Mouse (Mus musculus) liver, postnatal 0 days (tissue): ENCODE measurements around the gene Sos1. TPM values are rescaled to one million over a fixed set of nuclear protein-coding genes. Genes with fewer than 3 reads are reported as not detected.
A peak's percentile ranks its signal among the peaks of the same experiment; 100 is the strongest.

Source experiments
- ATAC-seq: fragments of 200-750 bp; cut with Nextera tagmentation; 2 replicates; pipeline ENCODE4 v1.8.0; 2017; ENCODE audit warnings: mild to moderate bottlenecking, moderate library complexity
- DNase-seq: peaks from one replicate; pipeline ENCODE4 v3.0.0-alpha.2; 2016
- H3K27ac ChIP-seq: fragments of 300-500 bp; sonication (generic); 2 replicates; pipeline ENCODE4 v1.5.1; 2014; ENCODE audit warnings: antibody characterized with exemption, moderate library complexity, mild to moderate bottlenecking, low read depth
- H3K27me3 ChIP-seq: fragments of 300-500 bp; sonication (generic); 2 replicates; pipeline ENCODE4 v1.6.1; 2014; ENCODE audit warnings: low read length, control low read depth, mixed read lengths; ENCODE audit not compliant: insufficient read depth
- H3K36me3 ChIP-seq: fragments of 300-500 bp; sonication (generic); replicated peaks from 2 replicates; pipeline ENCODE4 v1.6.1; 2014; ENCODE audit warnings: mild to moderate bottlenecking, control low read depth, low read length, moderate library complexity, mixed read lengths; ENCODE audit not compliant: insufficient read depth
- H3K4me1 ChIP-seq: fragments of 300-500 bp; sonication (generic); 2 replicates; pipeline ENCODE4 v1.6.1; 2014; ENCODE audit warnings: antibody characterized with exemption, mild to moderate bottlenecking, control low read depth; ENCODE audit not compliant: insufficient read depth
- H3K4me2 ChIP-seq: fragments of 300-500 bp; sonication (generic); 2 replicates; pipeline ENCODE4 v1.6.1; 2014; ENCODE audit warnings: low read depth, mild to moderate bottlenecking, low read length, moderate library complexity, mixed read lengths
- H3K4me3 ChIP-seq: fragments of 300-500 bp; sonication (generic); 2 replicates; pipeline ENCODE4 v1.5.1; 2014; ENCODE audit warnings: low read depth, low read length
- H3K9ac ChIP-seq: fragments of 300-500 bp; sonication (generic); replicated peaks from 2 replicates; pipeline ENCODE4 v1.6.1; 2014; ENCODE audit warnings: mild to moderate bottlenecking, moderate library complexity
- H3K9me3 ChIP-seq: fragments of 300-500 bp; sonication (generic); 2 replicates; pipeline ENCODE4 v1.6.1; 2016; ENCODE audit warnings: mild to moderate bottlenecking, control low read depth, low read length, mixed read lengths
- CTCF ChIP-seq: sonication (generic); IDR thresholded peaks from 2 replicates; pipeline ENCODE4 v1.5.1; 2016; ENCODE audit warnings: antibody characterized with exemption, low read depth
- EP300 ChIP-seq: IDR thresholded peaks from 2 replicates; pipeline ENCODE4 v1.6.1; 2016; ENCODE audit warnings: antibody characterized with exemption, low read depth, mild to moderate bottlenecking
- WGBS: fragments of 180-500 bp; shearing (Covaris S2); extraction: QIAGEN DNeasy Blood & Tissue Kit; methylation state at CpG from one replicate; pipeline ENCODE4 v1.1.7; 2014; ENCODE audit not compliant: insufficient replicate concordance; 5-methylcytosine and 5-hydroxymethylcytosine counted together
- polyA plus RNA-seq: library from polyadenylated mRNA; unstranded; fragments of >200 nt; fragmentation: Nextera tagmentation; extraction: Ambion mirVana; gene quantifications from 2 replicates; pipeline ENCODE4 v1.2.1, GENCODE M21; 2015

Gene Sos1
- polyA plus RNA-seq, 1 experiment from 2014 or later = 1.4 TPM

- Histone ChIP-seq H3K36me3 (no peaks in the 10 kb centered on the region), H3K9me3 (no peaks in the 10 kb centered on the region), H3K4me2 (no peak overlapping the region), H3K9ac (no peak overlapping the region), H3K27ac (no peak overlapping the region), H3K4me1 (peaks cover 4% of the 10 kb centered on the region), H3K4me3 (no peak overlapping the region), H3K27me3 (no peaks in the 10 kb centered on the region)
- ATAC-seq (no peak), DNase-seq (no peak)
- WGBS = 77% methylated on average over 6 of the region's 6 CpGs
- TF ChIP-seq EP300 (no peak), CTCF (no peak)
Observed at GRCm38 (mm10) chr17:80505766-80506165, 25.5 kb upstream of the Sos1 start.

- Histone ChIP-seq H3K4me2 (no peak overlapping the region), H3K27me3 (no peaks in the 10 kb centered on the region), H3K9me3 (no peaks in the 10 kb centered on the region), H3K4me3 (no peak overlapping the region), H3K4me1 (peaks cover 4% of the 10 kb centered on the region), H3K27ac (no peak overlapping the region), H3K9ac (no peak overlapping the region), H3K36me3 (no peaks in the 10 kb centered on the region)
- 70% methylated on average over 4 of the region's 4 CpGs for WGBS
- ATAC-seq (no peak), DNase-seq (no peak)
- TF ChIP-seq CTCF = no peak
- no peak for TF ChIP-seq EP300
Observed at GRCm38 (mm10) chr17:80505342-80505741, 25.1 kb upstream of the Sos1 start.

DNA sequence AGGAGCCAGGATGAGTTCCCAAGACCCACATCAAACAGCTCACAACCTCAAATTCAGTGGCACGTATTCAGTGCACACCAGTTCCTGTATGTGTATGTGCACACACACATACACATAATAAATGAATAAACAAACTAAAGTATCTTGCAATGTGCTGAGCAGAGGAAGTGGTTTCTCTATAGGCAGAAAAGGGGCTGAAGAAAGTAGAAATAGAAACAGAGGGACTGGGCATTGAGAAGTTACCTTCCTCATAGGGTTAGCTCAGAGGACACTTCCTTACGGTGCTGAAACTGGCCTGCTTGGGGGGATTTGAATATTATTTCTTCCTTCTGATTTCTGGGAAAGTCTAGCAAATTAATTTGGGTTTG, 21.5 kb upstream of the Sos1 start:
- 32% methylated on average over 2 of the region's 2 CpGs for WGBS
- TF ChIP-seq EP300 (no peak), CTCF (no peak)
- H3K4me2 ChIP-seq = no peak overlapping the region
- no peaks in the 10 kb centered on the region for H3K36me3 ChIP-seq
- peaks cover 4% of the 10 kb centered on the region for H3K4me1 ChIP-seq
- no peak for DNase-seq
- ATAC-seq = no peak
- no peaks in the 10 kb centered on the region for H3K27me3 ChIP-seq
- no peak overlapping the region for H3K4me3 ChIP-seq
- peak overlapping the region; percentile 20; the same call in 1 of the 2 replicates for H3K27ac ChIP-seq
- H3K9me3 ChIP-seq = no peaks in the 10 kb centered on the region
- no peak overlapping the region for H3K9ac ChIP-seq

DNA sequence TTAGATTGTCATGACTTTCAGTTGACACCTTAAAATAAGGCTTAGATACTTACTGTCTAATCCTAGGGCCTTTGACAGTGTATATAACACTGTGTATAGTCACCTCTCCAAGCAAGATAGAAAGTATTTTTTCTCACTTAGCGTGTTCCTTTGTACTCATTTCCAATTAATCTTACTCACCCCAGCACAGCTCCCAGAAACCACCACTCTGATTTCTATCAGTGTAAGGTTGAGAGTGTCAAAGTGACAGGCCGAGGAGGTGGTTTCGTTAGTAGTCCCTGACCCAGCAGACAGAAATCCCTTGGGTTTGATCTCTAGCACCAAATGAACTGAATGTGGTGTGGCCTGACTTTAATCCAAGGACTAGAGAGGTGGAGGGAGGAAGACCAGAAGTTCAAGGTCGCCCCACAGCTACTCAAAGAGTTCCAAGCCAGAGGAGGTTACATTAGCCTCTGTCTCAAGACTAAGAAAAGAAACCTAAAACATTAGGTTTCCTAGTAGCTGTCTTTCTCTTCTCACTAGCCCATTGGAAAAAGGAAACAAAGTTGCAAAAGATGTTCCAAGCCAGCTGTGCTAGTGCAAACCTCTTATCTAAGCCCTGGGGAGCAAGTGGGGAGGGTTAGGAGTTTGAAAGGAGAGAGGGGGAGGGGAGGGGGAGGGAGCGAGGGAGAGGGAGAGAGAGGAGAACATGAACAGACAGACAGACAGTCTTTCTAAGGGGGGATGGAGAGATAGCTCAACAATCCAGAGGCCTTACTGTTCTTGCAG, 21.0 kb upstream of the Sos1 start:
- Histone ChIP-seq H3K27me3 (no peaks in the 10 kb centered on the region), H3K36me3 (no peaks in the 10 kb centered on the region), H3K9me3 (no peaks in the 10 kb centered on the region), H3K4me1 (peaks cover 4% of the 10 kb centered on the region), H3K9ac (no peak overlapping the region), H3K27ac (peak overlapping the region; percentile 20; the same call in 1 of the 2 replicates), H3K4me2 (peak overlapping the region; percentile 6; the same call in 1 of the 2 replicates), H3K4me3 (no peak overlapping the region)
- ATAC-seq = no peak
- no peak for TF ChIP-seq CTCF
- TF ChIP-seq EP300 = no peak
- WGBS = 42% methylated on average over 5 of the region's 5 CpGs
- DNase-seq = no peak

GRCm38 (mm10) chr17:80500025-80500424, 19.8 kb upstream of the Sos1 start:
- no peak for ATAC-seq
- WGBS = 65% methylated on average over 4 of the region's 4 CpGs

GRCm38 (mm10) chr17:80498600-80499268, 18.5 kb upstream of the Sos1 start:
- ATAC-seq = no peak
- Histone ChIP-seq H3K4me2 (no peak overlapping the region), H3K4me1 (peaks cover 4% of the 10 kb centered on the region), H3K9me3 (no peaks in the 10 kb centered on the region; the same call in 1 of the 2 replicates), H3K27ac (no peak overlapping the region), H3K9ac (no peak overlapping the region), H3K36me3 (no peaks in the 10 kb centered on the region), H3K4me3 (no peak overlapping the region), H3K27me3 (no peaks in the 10 kb centered on the region)
- TF ChIP-seq CTCF = no peak
- no peak for TF ChIP-seq EP300
- no peak for DNase-seq
- 66% methylated on average over 11 of the region's 11 CpGs for WGBS

More at GRCm38 (mm10) chr17:80500025-80500424, 19.8 kb upstream of the Sos1 start:
- Histone ChIP-seq H3K36me3 (no peaks in the 10 kb centered on the region), H3K4me3 (no peak overlapping the region), H3K9ac (no peak overlapping the region), H3K27ac (no peak overlapping the region), H3K4me1 (peaks cover 4% of the 10 kb centered on the region), H3K27me3 (no peaks in the 10 kb centered on the region), H3K9me3 (no peaks in the 10 kb centered on the region), H3K4me2 (no peak overlapping the region)
- DNase-seq = no peak
- no peak for TF ChIP-seq EP300
- no peak for TF ChIP-seq CTCF
